Mouse (Mus musculus): ENCODE data around the gene Mvd. TPM values are rescaled to one million over a fixed set of nuclear protein-coding genes. Genes with fewer than 3 reads are reported as not detected.

Gene Mvd
- total RNA-seq, 2 experiments from 2014 or later: 4.7 to 5.0 TPM

- DNase-seq: no peak
- intact Hi-C loops (cut with DNase I): loop anchor here (5.0 kb wide), 1 partner anchor 40 kb away; no protein-coding TSS in a partner anchor
These were observed 11.4 kb downstream of the Mvd start for GRCm38 (mm10) chr8:122431694-122432442.

GRCm38 (mm10) chr8:122430646-122431045, 12.6 kb downstream of the Mvd start:
- intact Hi-C loops (cut with DNase I): loop anchor here (5.0 kb wide), 1 partner anchor 42 kb away; no protein-coding TSS in a partner anchor
- no peak for DNase-seq

- DNase-seq: no peak
- intact Hi-C loops (cut with DNase I): loop anchor here (5.0 kb wide), 1 partner anchor 42 kb away; no protein-coding TSS in a partner anchor
These were observed 13.1 kb downstream of the Mvd start for GRCm38 (mm10) chr8:122430058-122430636.

GRCm38 (mm10) chr8:122428163-122428562, 15.1 kb downstream of the Mvd start:
- intact Hi-C loops (cut with DNase I): no loop called here
- DNase-seq: no peak

- intact Hi-C loops (cut with DNase I): no loop called here
- DNase-seq: no peak
These were observed 15.6 kb downstream of the Mvd start for GRCm38 (mm10) chr8:122427607-122428006.

- DNase-seq: no peak
- intact Hi-C loops (cut with DNase I): no loop called here
These were observed 17.1 kb downstream of the Mvd start for GRCm38 (mm10) chr8:122426145-122426544.

- DNase-seq: peak; percentile 70 to 75
- intact Hi-C loops (cut with DNase I): no loop called here
These were observed 19.6 kb downstream of the Mvd start for GRCm38 (mm10) chr8:122423659-122424058.

GRCm38 (mm10) chr8:122423217-122423616, 20.0 kb downstream of the Mvd start:
- intact Hi-C loops (cut with DNase I): no loop called here
- DNase-seq: no peak

- intact Hi-C loops (cut with DNase I): no loop called here
- no peak for DNase-seq
These were observed 21.7 kb downstream of the Mvd start, which contains the start of gene Il17c for GRCm38 (mm10) chr8:122421376-122422070. Gene Il17c (plus strand): TSS chr8:122422020.

GRCm38 (mm10) chr8:122419881-122420555, 23.2 kb downstream of the Mvd start:
- intact Hi-C loops (cut with DNase I): no loop called here
- DNase-seq: peak in 1 of 2 experiments; percentile 49

- DNase-seq: no peak
- intact Hi-C loops (cut with DNase I): no loop called here
These were observed 27.7 kb downstream of the Mvd start for GRCm38 (mm10) chr8:122415554-122415953.

- DNase-seq: no peak
- intact Hi-C loops (cut with DNase I): no loop called here
These were observed 28.9 kb downstream of the Mvd start for GRCm38 (mm10) chr8:122414311-122414710.

- DNase-seq: no peak
- intact Hi-C loops (cut with DNase I): no loop called here
These were observed 35.5 kb downstream of the Mvd start for GRCm38 (mm10) chr8:122407678-122408077.

- DNase-seq: no peak
- intact Hi-C loops (cut with DNase I): no loop called here
These were observed 37.9 kb downstream of the Mvd start for GRCm38 (mm10) chr8:122405146-122405805.

- no peak for DNase-seq
- intact Hi-C loops (cut with DNase I): no loop called here
These were observed 45.0 kb downstream of the Mvd start for GRCm38 (mm10) chr8:122398186-122398585.

- no peak for DNase-seq
- intact Hi-C loops (cut with DNase I): no loop called here
These were observed 47.9 kb downstream of the Mvd start for GRCm38 (mm10) chr8:122395291-122395690.

GRCm38 (mm10) chr8:122393717-122394116, 49.5 kb downstream of the Mvd start:
- intact Hi-C loops (cut with DNase I): no loop called here
- DNase-seq: no peak

- intact Hi-C loops (cut with DNase I): no loop called here
- DNase-seq: no peak
These were observed 52.5 kb downstream of the Mvd start for GRCm38 (mm10) chr8:122390758-122391157.

- intact Hi-C loops (cut with DNase I): no loop called here
- no peak for DNase-seq
These were observed 53.9 kb downstream of the Mvd start for GRCm38 (mm10) chr8:122389357-122389756.
